Mouse (Mus musculus): ENCODE measurements at regions not wholly inside any gene's neighbourhood (a gene's known extent, or its start where the extent isn't known, plus 50 kb on each side); places are given as distances from the start of the nearest gene placed in this dataset.

- peak; percentile 66 for DNase-seq
Measured at GRCm38 (mm10) chr8:26356801-26357200, 237.5 kb downstream of the Gm45692 start.

GRCm38 (mm10) chr8:26358711-26359136 is 239.4 kb downstream of the Gm45692 start:
- DNase-seq: peak; percentile 49

GRCm38 (mm10) chr8:26362366-26362765 is 243.0 kb downstream of the Gm45692 start:
- DNase-seq: no peak

GRCm38 (mm10) chr8:26363616-26364015 is 244.3 kb downstream of the Gm45692 start:
- no peak for DNase-seq

- DNase-seq: no peak
Measured at GRCm38 (mm10) chr8:26364637-26365036, 245.3 kb downstream of the Gm45692 start.

- no peak for DNase-seq
Measured at GRCm38 (mm10) chr8:26380668-26381067, 261.3 kb downstream of the Gm45692 start.

- DNase-seq: no peak
Measured at GRCm38 (mm10) chr8:26382426-26382825, 263.1 kb downstream of the Gm45692 start.

GRCm38 (mm10) chr8:26383886-26384285 is 264.6 kb downstream of the Gm45692 start:
- no peak for DNase-seq

- peak; percentile 37 for DNase-seq
Measured at GRCm38 (mm10) chr8:26384305-26384993, 265.1 kb downstream of the Gm45692 start.

- DNase-seq: no peak
Measured at GRCm38 (mm10) chr8:26384994-26385345, 265.6 kb downstream of the Gm45692 start.

- no peak for DNase-seq
Measured at GRCm38 (mm10) chr8:26395061-26395460, 275.7 kb downstream of the Gm45692 start.

- DNase-seq: no peak
Measured at GRCm38 (mm10) chr8:26420002-26420401, 300.7 kb downstream of the Gm45692 start.

- no peak for DNase-seq
Measured at GRCm38 (mm10) chr8:26420536-26420935, 301.2 kb downstream of the Gm45692 start.

GRCm38 (mm10) chr8:26427311-26427710 is 308.0 kb downstream of the Gm45692 start:
- no peak for DNase-seq

- DNase-seq: no peak
Measured at GRCm38 (mm10) chr8:26429751-26430327, 310.5 kb downstream of the Gm45692 start.

- no peak for DNase-seq
Measured at GRCm38 (mm10) chr8:26432161-26432919, 313.0 kb downstream of the Gm45692 start.

GRCm38 (mm10) chr8:26436236-26436635 is 316.9 kb downstream of the Gm45692 start:
- no peak for DNase-seq

- no peak for DNase-seq
Measured at GRCm38 (mm10) chr8:26437571-26437970, 318.2 kb downstream of the Gm45692 start.

- no peak for DNase-seq
Measured at GRCm38 (mm10) chr8:26438246-26438862, 319.0 kb downstream of the Gm45692 start.

GRCm38 (mm10) chr8:26438877-26439276 is 319.5 kb downstream of the Gm45692 start:
- no peak for DNase-seq

GRCm38 (mm10) chr8:26441268-26442030 is 322.1 kb downstream of the Gm45692 start:
- DNase-seq: no peak

- peak; percentile 38 for DNase-seq
Measured at GRCm38 (mm10) chr8:26443041-26443440, 323.7 kb downstream of the Gm45692 start.
